Mouse (Mus musculus): Measurements from ENCODE around the gene Mlh3.

DNA sequence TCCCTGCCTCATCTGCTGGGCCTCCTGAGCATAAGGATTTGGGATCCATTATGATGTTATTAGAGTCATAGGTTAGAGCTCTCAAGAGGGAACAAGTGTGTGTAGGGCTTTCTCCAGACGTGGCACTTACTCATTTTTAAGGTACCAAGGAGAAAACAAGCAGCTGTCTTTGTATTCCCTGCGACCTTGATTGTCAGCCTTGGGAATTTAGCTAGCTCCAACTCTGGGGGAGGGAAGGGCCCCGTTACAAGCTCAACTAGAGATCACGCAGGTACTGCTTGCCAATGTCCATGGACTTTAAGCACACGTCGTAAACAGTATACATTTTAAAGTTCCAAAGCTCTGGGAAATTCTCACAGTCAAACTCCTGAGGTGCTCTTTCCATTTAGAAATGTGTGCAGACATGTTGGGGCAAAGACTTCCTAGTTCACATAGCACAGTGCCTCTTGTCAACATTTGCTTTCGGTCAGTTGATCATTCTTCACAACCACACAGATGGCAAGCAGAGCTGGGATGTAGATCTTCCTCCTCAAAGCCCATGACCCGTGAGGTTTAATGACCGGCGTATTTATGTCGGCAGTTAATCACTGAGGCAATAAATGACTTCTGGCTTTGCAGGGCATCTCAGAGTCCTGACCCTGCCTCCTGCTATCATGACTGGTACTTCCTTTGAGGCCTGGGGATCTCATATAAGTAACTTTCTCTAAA is 27.9 kb upstream of the Mlh3 start:
- no peak for TF ChIP-seq POLR2A (IDR thresholded peaks at IDR 0.05; ENCODE audit: control insufficient read depth, extremely low read depth, insufficient read depth, low read length, poor library complexity)
- no peak for TF ChIP-seq CTCF (IDR thresholded peaks at IDR 0.05; ENCODE audit: borderline replicate concordance, control insufficient read depth, extremely low read depth, insufficient read depth, low read length, poor library complexity)

All from thymus, adult 2 months (tissue).